21 mouse cellular contexts compared by ENCODE assay signal in the genomic region with DNA sequence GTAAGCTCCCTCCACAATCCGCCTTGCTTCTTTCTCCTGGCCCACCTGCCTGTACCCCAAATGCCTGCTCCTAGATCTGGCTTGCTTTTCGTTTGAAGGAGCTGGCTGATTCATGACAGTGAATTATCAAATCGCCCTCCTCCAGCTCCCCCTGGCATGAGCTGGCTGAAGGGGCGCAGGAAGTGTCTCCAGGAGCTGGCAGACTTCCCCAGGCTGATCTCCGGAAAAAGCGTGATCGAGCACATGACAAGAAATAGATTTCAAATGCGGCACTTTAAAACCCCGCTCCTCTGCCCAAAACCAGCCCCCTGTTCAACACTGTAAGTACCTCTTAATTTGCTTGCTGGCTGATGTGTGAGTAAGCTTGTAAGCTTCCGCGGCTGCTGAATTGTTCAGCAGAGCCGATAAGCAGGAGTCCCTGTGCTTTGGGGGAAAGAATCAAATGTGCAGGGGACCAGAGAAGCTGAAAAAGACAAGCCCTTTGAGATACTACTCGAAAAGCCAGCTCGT.
A peak's percentile ranks its signal among the peaks of the same experiment; 100 is the strongest.
DNase-seq lines count a peak whose midpoint lies in the region; ATAC-seq and TF ChIP-seq lines count a peak whose summit lies in the region.
"Had no signal": no experiment of that assay in that cellular context is flagged by ENCODE, and none has a peak within 500 bp of the region (broad histone marks: within the 10 kb centered on the region; RNA-seq: fewer than 3 reads in every experiment).

No protein-coding gene starts in this region.

- no peaks in the 10 kb centered on the region for H3K36me3 ChIP-seq in lung, postnatal 0 days (ENCODE audit: insufficient read depth, low read length)
- H3K36me3 ChIP-seq: embryonic facial prominence, embryonic 10.5 days; forebrain, embryonic 12.5 days; G1E; midbrain, embryonic 12.5 days had no signal

- 37% methylated on average over 14 of the region's 14 CpGs for WGBS in lung, postnatal 0 days

- H3K27ac ChIP-seq in lung, postnatal 0 days (ENCODE audit: low read length) = no peak overlapping the region
- H3K27ac ChIP-seq in embryonic fibroblast, embryonic 13.5 days (ENCODE audit: insufficient read depth, low read length) = peak overlapping the region; percentile 79
- H3K27ac ChIP-seq: embryonic facial prominence, embryonic 10.5 days; forebrain, embryonic 12.5 days; midbrain, embryonic 12.5 days had no signal

- ATAC-seq in frontal cortex, adult (ENCODE audit: low TSS enrichment) = peak; percentile 47; the same call in 1 of the 2 replicates
- no peak for ATAC-seq in lung, postnatal 0 days
- ATAC-seq: activated CD4-positive, CD25-positive, alpha-beta regulatory T cell, adult 4 months; hindbrain, embryonic 16.5 days; intestine, embryonic 16.5 days had no signal

- no peaks in the 10 kb centered on the region for H3K27me3 ChIP-seq in lung, postnatal 0 days (replicated peaks; ENCODE audit: insufficient read depth, low read length)

- H3K4me2 ChIP-seq in lung, postnatal 0 days (replicated peaks; ENCODE audit: low read depth, low read length) = no peak overlapping the region
- H3K4me2 ChIP-seq: forebrain, embryonic 12.5 days; midbrain, embryonic 12.5 days had no signal

- no peak overlapping the region for H3K9ac ChIP-seq in lung, postnatal 0 days (replicated peaks; ENCODE audit: low read depth)
- H3K9ac ChIP-seq: forebrain, embryonic 12.5 days; midbrain, embryonic 12.5 days had no signal

- no peak overlapping the region for H3K4me3 ChIP-seq in lung, postnatal 0 days (ENCODE audit: low read depth, low read length)
- H3K4me3 ChIP-seq in embryonic fibroblast, embryonic 13.5 days (ENCODE audit: insufficient read depth, low read length) = no peak overlapping the region
- H3K4me3 ChIP-seq: embryonic facial prominence, embryonic 10.5 days; forebrain, embryonic 12.5 days; midbrain, embryonic 12.5 days had no signal

- no peaks in the 10 kb centered on the region for H3K9me3 ChIP-seq in lung, postnatal 0 days (ENCODE audit: low read length)
- H3K9me3 ChIP-seq: embryonic facial prominence, embryonic 10.5 days; forebrain, embryonic 12.5 days; G1E; midbrain, embryonic 12.5 days had no signal

- TF ChIP-seq CTCF in lung, postnatal 0 days (IDR thresholded peaks at IDR 0.05) = no peak
- no peak for TF ChIP-seq CTCF in embryonic fibroblast, embryonic 13.5 days (IDR thresholded peaks at IDR 0.05; ENCODE audit: borderline replicate concordance, insufficient read depth, low read length)

- H3K4me1 ChIP-seq in lung, postnatal 0 days (ENCODE audit: insufficient read depth, low read depth, low read length) = no peaks in the 10 kb centered on the region
- H3K4me1 ChIP-seq in embryonic fibroblast, embryonic 13.5 days (ENCODE audit: control insufficient read depth, insufficient read depth, low read length) = peaks cover 7% of the 10 kb centered on the region; the same call in 1 of the 2 replicates

- no peak for TF ChIP-seq EP300 in lung, postnatal 0 days (IDR thresholded peaks at IDR 0.05)

- TF ChIP-seq POLR2A in embryonic fibroblast, embryonic 13.5 days (IDR thresholded peaks at IDR 0.05; ENCODE audit: low read depth, low read length) = no peak

- no peak for DNase-seq in frontal cortex, postnatal 25 days (ENCODE audit: low spot score in 2 of 2)
- peak; percentile 4 for DNase-seq in lung, postnatal 0 days (ENCODE audit: low spot score)
- no peak for DNase-seq in lung, adult 18-20 months
- peak; percentile 2 for DNase-seq in 3T3-L1 (ENCODE audit: low read depth, low spot score)
- no peak for DNase-seq in layer of hippocampus, adult 8-10 months (ENCODE audit: low spot score in 2 of 2)
- DNase-seq: adrenal gland, adult 8-10 months; B cell, adult 2 months; cerebellum, adult 9-10 months; kidney, postnatal 4 days; right cerebral cortex, adult 18-20 months; right cerebral cortex, postnatal 4 days; thymus, postnatal 25 days had no signal

Comparison
In these comparisons a context has a peak if more than half of its experiments do, and no peak if none do; other contexts are left out.
1. DNase-seq: peak in lung, postnatal 0 days (single experiment) and 3T3-L1 (single experiment); none in frontal cortex, postnatal 25 days (0 of 2), lung, adult 18-20 months (0 of 2) and layer of hippocampus, adult 8-10 months (0 of 2).